ENCODE assay signal across 31 mouse cellular contexts in genomic region chr1:101918872-101919271, GRCm38 (mm10).
"Had no signal": no experiment of that assay in that cellular context is flagged by ENCODE, and none has a peak within 500 bp of the region (broad histone marks: within the 10 kb centered on the region; RNA-seq: fewer than 3 reads in every experiment).

No protein-coding gene starts in this region.

- DNase-seq: left cerebral cortex, postnatal 4 days; liver; liver, embryonic 13.5 days; liver, postnatal 0 days; lung, adult 18-20 months; lung, adult 2 months; lung, embryonic 14.5 days; lung, postnatal 10 days; lung, postnatal 14 days; lung, postnatal 36 days; lung, postnatal 4 days; midbrain, embryonic 14.5 days had no signal

- H3K9ac ChIP-seq: limb, embryonic 12.5 days; limb, embryonic 13.5 days; limb, embryonic 15.5 days; liver, embryonic 12.5 days; liver, embryonic 13.5 days; liver, embryonic 14.5 days; liver, embryonic 15.5 days; liver, postnatal 0 days; lung, embryonic 14.5 days; lung, embryonic 15.5 days; midbrain, embryonic 12.5 days; midbrain, embryonic 13.5 days; midbrain, embryonic 15.5 days; neural tube, embryonic 12.5 days; neural tube, embryonic 13.5 days had no signal

- H3K36me3 ChIP-seq: limb, embryonic 10.5 days; limb, embryonic 12.5 days; limb, embryonic 13.5 days; limb, embryonic 15.5 days; liver, embryonic 12.5 days; liver, embryonic 13.5 days; liver, embryonic 15.5 days; lung, embryonic 15.5 days; midbrain, embryonic 10.5 days; midbrain, embryonic 12.5 days; midbrain, embryonic 13.5 days; midbrain, embryonic 15.5 days; neural tube, embryonic 12.5 days; neural tube, embryonic 13.5 days had no signal

- H3K9me3 ChIP-seq: limb, embryonic 10.5 days; limb, embryonic 12.5 days; limb, embryonic 13.5 days; limb, embryonic 15.5 days; liver, embryonic 12.5 days; liver, embryonic 13.5 days; liver, embryonic 15.5 days; lung, embryonic 15.5 days; megakaryocyte, embryonic 14.5 days; midbrain, embryonic 10.5 days; midbrain, embryonic 12.5 days; midbrain, embryonic 13.5 days; midbrain, embryonic 15.5 days; neural tube, embryonic 12.5 days; neural tube, embryonic 13.5 days had no signal

- H3K27ac ChIP-seq: limb, embryonic 10.5 days; limb, embryonic 12.5 days; limb, embryonic 13.5 days; limb, embryonic 15.5 days; liver, embryonic 12.5 days; liver, embryonic 13.5 days; liver, embryonic 14.5 days; liver, embryonic 15.5 days; lung, embryonic 15.5 days; macrophage; midbrain, embryonic 10.5 days; midbrain, embryonic 12.5 days; midbrain, embryonic 13.5 days; midbrain, embryonic 15.5 days; neural tube, embryonic 12.5 days; neural tube, embryonic 13.5 days had no signal

- H3K4me3 ChIP-seq: limb, embryonic 10.5 days; limb, embryonic 12.5 days; limb, embryonic 13.5 days; limb, embryonic 15.5 days; liver, embryonic 12.5 days; liver, embryonic 13.5 days; liver, embryonic 15.5 days; lung, embryonic 15.5 days; megakaryocyte, embryonic 14.5 days; midbrain, embryonic 10.5 days; midbrain, embryonic 12.5 days; midbrain, embryonic 13.5 days; midbrain, embryonic 15.5 days; myocyte; neural tube, embryonic 12.5 days; neural tube, embryonic 13.5 days had no signal

- ATAC-seq: liver, embryonic 12.5 days; liver, postnatal 0 days; lung, postnatal 0 days; midbrain, embryonic 13.5 days; midbrain, embryonic 15.5 days; midbrain, embryonic 16.5 days had no signal

- H3K4me1 ChIP-seq: limb, embryonic 10.5 days; limb, embryonic 12.5 days; limb, embryonic 13.5 days; limb, embryonic 15.5 days; liver, embryonic 12.5 days; liver, embryonic 13.5 days; liver, embryonic 15.5 days; lung, embryonic 15.5 days; megakaryocyte, embryonic 14.5 days; midbrain, embryonic 10.5 days; midbrain, embryonic 12.5 days; midbrain, embryonic 13.5 days; midbrain, embryonic 15.5 days; neural tube, embryonic 12.5 days; neural tube, embryonic 13.5 days had no signal
